Mouse (Mus musculus): ENCODE results near the gene Slc2a8. TPM values are rescaled to one million over a fixed set of nuclear protein-coding genes. Genes with fewer than 3 reads are reported as not detected.
A peak's percentile ranks its signal among the peaks of the same experiment; 100 is the strongest.

The Slc2a8 gene
- polyA plus RNA-seq, 1 experiment from 2014 or later, result 39.2 TPM

- WGBS, result 73% methylated on average over 2 of the region's 2 CpGs
- Histone ChIP-seq H3K36me3 (ENCODE audit: insufficient read depth, low read length) (no peaks in the 10 kb centered on the region), H3K4me2 (replicated peaks; ENCODE audit: low read depth, low read length) (no peak overlapping the region)
Measured at GRCm38 (mm10) chr2:32999752-33000151, 17.9 kb upstream of the Slc2a8 start.

GRCm38 (mm10) chr2:32997792-32998191 lies 15.9 kb upstream of the Slc2a8 start:
- ATAC-seq (ENCODE audit: low FRiP score, low TSS enrichment), result no peak
- 87% methylated on average over 4 of the region's 4 CpGs for WGBS
- H3K4me3 ChIP-seq (ENCODE audit: low read length), result no peak overlapping the region

More at GRCm38 (mm10) chr2:32999752-33000151, 17.9 kb upstream of the Slc2a8 start:
- Histone ChIP-seq H3K4me1 (ENCODE audit: insufficient read depth, low read length) (no peaks in the 10 kb centered on the region), H3K9me3 (ENCODE audit: low read length) (no peaks in the 10 kb centered on the region), H3K27me3 (ENCODE audit: insufficient read depth, low read length) (no peaks in the 10 kb centered on the region), H3K4me3 (ENCODE audit: low read length) (no peak overlapping the region), H3K9ac (replicated peaks; ENCODE audit: low read length) (no peak overlapping the region), H3K27ac (ENCODE audit: low read length) (no peak overlapping the region)
- ATAC-seq (ENCODE audit: low FRiP score, low TSS enrichment), result no peak

DNA sequence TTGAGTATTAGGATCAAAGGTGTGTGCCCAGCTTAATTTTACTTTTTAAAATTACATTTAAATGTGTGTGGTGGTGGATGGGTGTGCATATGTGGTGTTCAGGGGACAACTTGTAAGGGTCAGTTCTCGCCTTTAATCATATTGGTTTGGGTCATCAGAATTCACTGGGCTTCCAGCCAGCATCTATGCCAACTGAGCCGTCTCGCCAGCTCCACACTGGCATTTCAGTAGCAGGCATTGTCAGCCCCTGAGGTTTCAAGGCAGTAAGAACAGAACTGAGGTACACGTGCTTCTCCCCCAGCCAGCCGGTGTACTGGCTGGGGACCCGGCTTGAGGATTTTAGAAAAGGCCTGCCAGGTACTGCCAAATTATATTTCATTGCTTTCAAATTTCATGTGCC lies 15.2 kb upstream of the Slc2a8 start:
- H3K4me1 ChIP-seq (ENCODE audit: insufficient read depth, low read length), result no peaks in the 10 kb centered on the region; the same call in 1 of the 2 replicates
- no peaks in the 10 kb centered on the region for H3K36me3 ChIP-seq (ENCODE audit: insufficient read depth, low read length)
- no peak overlapping the region for H3K27ac ChIP-seq (ENCODE audit: low read length)
- H3K4me3 ChIP-seq (ENCODE audit: low read length), result no peak overlapping the region
- H3K4me2 ChIP-seq (replicated peaks; ENCODE audit: low read depth, low read length), result no peak overlapping the region
- 86% methylated on average over 6 of the region's 6 CpGs for WGBS
- no peak for ATAC-seq (ENCODE audit: low FRiP score, low TSS enrichment)
- H3K9me3 ChIP-seq (ENCODE audit: low read length), result no peaks in the 10 kb centered on the region
- H3K9ac ChIP-seq (replicated peaks; ENCODE audit: low read length), result no peak overlapping the region
- no peaks in the 10 kb centered on the region for H3K27me3 ChIP-seq (ENCODE audit: insufficient read depth, low read length)

More at GRCm38 (mm10) chr2:32997792-32998191, 15.9 kb upstream of the Slc2a8 start:
- Histone ChIP-seq H3K27ac (ENCODE audit: low read length) (no peak overlapping the region), H3K27me3 (ENCODE audit: insufficient read depth, low read length) (no peaks in the 10 kb centered on the region), H3K4me2 (replicated peaks; ENCODE audit: low read depth, low read length) (no peak overlapping the region), H3K9ac (replicated peaks; ENCODE audit: low read length) (no peak overlapping the region), H3K4me1 (ENCODE audit: insufficient read depth, low read length) (no peaks in the 10 kb centered on the region), H3K36me3 (ENCODE audit: insufficient read depth, low read length) (no peaks in the 10 kb centered on the region), H3K9me3 (ENCODE audit: low read length) (no peaks in the 10 kb centered on the region)

- no peaks in the 10 kb centered on the region for H3K27me3 ChIP-seq (ENCODE audit: insufficient read depth, low read length)
- no peaks in the 10 kb centered on the region for H3K36me3 ChIP-seq (ENCODE audit: insufficient read depth, low read length)
- no peaks in the 10 kb centered on the region for H3K9me3 ChIP-seq (ENCODE audit: low read length)
- 45% methylated on average over 6 of the region's 6 CpGs for WGBS
- H3K4me2 ChIP-seq (replicated peaks; ENCODE audit: low read depth, low read length), result no peak overlapping the region
- H3K9ac ChIP-seq (replicated peaks; ENCODE audit: low read length), result no peak overlapping the region
- H3K4me1 ChIP-seq (ENCODE audit: insufficient read depth, low read length), result no peaks in the 10 kb centered on the region; the same call in 1 of the 2 replicates
- H3K27ac ChIP-seq (ENCODE audit: low read length), result no peak overlapping the region
- no peak overlapping the region for H3K4me3 ChIP-seq (ENCODE audit: low read length)
- no peak for ATAC-seq (ENCODE audit: low FRiP score, low TSS enrichment)
Measured at GRCm38 (mm10) chr2:32992130-32992529, 10.2 kb upstream of the Slc2a8 start.

DNA sequence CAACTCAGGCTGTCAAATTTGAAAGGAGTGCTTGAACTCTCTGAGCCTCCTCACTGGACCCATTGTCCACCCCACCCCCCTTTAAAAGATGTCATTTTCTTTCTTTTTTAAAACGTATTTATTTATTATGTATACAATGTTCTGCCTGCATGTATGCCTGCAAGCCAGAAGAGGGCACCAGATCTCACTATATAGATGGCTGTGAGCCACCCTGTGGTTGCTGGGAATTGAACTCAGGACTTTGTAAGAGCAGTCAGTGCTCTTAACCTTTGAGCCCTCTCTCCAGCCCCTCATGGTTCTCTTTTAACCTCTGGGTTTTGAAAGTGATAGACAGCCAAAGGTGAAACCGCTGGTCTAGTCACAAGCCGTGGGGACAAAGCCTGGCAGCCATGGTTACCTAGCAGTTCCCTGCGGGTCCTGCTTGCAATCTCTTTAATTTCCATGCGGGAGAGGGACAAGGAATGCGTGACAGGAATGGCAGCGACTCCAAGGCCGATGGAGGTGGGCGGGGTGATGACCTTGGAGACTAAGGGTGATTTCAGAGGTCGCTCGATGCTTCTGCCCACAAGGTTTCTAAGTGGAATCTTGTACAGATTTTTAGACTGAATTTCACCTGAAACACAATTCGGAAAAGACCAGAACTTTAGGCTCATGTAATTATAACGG lies 8.4 kb upstream of the Slc2a8 start:
- no peak overlapping the region for H3K4me3 ChIP-seq (ENCODE audit: low read length)
- H3K4me2 ChIP-seq (replicated peaks; ENCODE audit: low read depth, low read length), result no peak overlapping the region
- H3K9ac ChIP-seq (replicated peaks; ENCODE audit: low read length), result no peak overlapping the region
- WGBS, result 57% methylated on average over 13 of the region's 13 CpGs
- no peak for ATAC-seq (ENCODE audit: low FRiP score, low TSS enrichment)
- no peak overlapping the region for H3K27ac ChIP-seq (ENCODE audit: low read length)
- H3K36me3 ChIP-seq (ENCODE audit: insufficient read depth, low read length), result no peaks in the 10 kb centered on the region
- no peaks in the 10 kb centered on the region; the same call in 1 of the 2 replicates for H3K4me1 ChIP-seq (ENCODE audit: insufficient read depth, low read length)
- H3K9me3 ChIP-seq (ENCODE audit: low read length), result no peaks in the 10 kb centered on the region
- no peaks in the 10 kb centered on the region for H3K27me3 ChIP-seq (ENCODE audit: insufficient read depth, low read length)

DNA sequence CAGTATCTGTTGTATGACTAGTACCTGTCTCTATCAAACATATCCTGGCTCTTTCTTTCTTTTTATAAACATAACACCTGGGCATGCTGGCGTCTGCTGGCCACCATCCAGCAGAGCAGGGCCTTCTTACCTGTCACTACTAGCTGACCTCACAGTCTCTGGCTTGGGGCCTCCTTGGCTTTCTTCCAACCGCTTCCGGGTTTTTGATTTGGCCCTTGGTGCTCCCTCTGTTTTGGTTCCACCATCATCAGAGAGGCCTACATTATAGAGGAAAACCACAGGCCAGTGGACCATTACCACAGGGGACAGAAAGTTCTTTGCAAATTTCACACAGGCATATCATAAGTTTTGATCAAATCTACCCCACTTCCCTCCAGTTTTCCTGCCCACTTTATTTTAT lies 7.5 kb upstream of the Slc2a8 start:
- H3K4me1 ChIP-seq (ENCODE audit: insufficient read depth, low read length), result no peaks in the 10 kb centered on the region; the same call in 1 of the 2 replicates
- no peaks in the 10 kb centered on the region for H3K36me3 ChIP-seq (ENCODE audit: insufficient read depth, low read length)
- H3K9ac ChIP-seq (replicated peaks; ENCODE audit: low read length), result no peak overlapping the region
- WGBS, result 56% methylated on average over 3 of the region's 3 CpGs
- no peak for ATAC-seq (ENCODE audit: low FRiP score, low TSS enrichment)
- H3K27me3 ChIP-seq (ENCODE audit: insufficient read depth, low read length), result no peaks in the 10 kb centered on the region
- no peak overlapping the region for H3K4me2 ChIP-seq (replicated peaks; ENCODE audit: low read depth, low read length)
- H3K27ac ChIP-seq (ENCODE audit: low read length), result no peak overlapping the region
- H3K9me3 ChIP-seq (ENCODE audit: low read length), result no peaks in the 10 kb centered on the region
- H3K4me3 ChIP-seq (ENCODE audit: low read length), result no peak overlapping the region

DNA sequence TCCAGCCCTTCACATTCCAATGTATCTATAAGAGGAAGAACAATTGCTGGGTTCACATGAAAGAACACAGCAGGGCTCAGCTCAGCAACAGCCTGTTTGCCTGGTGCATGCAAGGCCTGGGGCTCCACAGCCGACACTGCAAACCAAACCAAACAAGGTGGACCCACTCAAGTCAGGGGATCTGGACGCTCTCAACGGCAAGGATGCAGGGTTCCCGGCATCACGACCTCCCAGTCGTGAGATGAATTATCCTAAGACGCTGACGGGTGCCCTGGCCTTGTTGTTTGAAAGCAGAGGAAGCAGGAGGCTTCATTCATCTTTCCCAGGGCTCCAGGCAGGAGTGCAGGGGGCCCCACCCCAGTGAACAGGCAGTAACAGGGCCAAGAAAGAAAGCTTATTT lies 4.0 kb upstream of the Slc2a8 start:
- Histone ChIP-seq H3K27me3 (ENCODE audit: insufficient read depth, low read length) (no peaks in the 10 kb centered on the region), H3K36me3 (ENCODE audit: insufficient read depth, low read length) (no peaks in the 10 kb centered on the region), H3K4me2 (replicated peaks; ENCODE audit: low read depth, low read length) (no peak overlapping the region), H3K9me3 (ENCODE audit: low read length) (no peaks in the 10 kb centered on the region), H3K4me1 (ENCODE audit: insufficient read depth, low read length) (peaks cover 15% of the 10 kb centered on the region), H3K27ac (ENCODE audit: low read length) (no peak overlapping the region), H3K9ac (replicated peaks; ENCODE audit: low read length) (no peak overlapping the region), H3K4me3 (ENCODE audit: low read length) (no peak overlapping the region)
- WGBS, result 73% methylated on average over 8 of the region's 8 CpGs
- ATAC-seq (ENCODE audit: low FRiP score, low TSS enrichment), result no peak

DNA sequence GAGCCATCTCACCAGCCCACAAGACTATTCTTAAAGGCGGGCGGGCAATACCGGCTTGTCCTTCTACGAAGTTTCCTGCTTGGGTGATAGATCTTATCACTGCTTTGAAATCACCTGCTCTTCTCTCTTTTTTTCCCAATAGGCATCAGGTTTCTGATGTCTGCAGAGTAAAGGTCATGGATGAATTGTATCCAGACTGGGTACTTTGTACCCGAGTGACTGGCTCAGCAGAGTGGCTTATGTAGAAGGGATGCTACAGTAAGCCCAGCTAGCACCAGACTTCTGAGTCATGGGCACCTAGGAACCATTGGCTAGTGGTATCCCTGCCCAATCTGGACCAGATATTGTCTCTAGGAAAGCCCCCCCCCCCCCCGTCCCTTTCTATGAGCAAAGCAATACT lies 1.7 kb upstream of the Slc2a8 start:
- no peaks in the 10 kb centered on the region for H3K36me3 ChIP-seq (ENCODE audit: insufficient read depth, low read length)
- WGBS, result 39% methylated on average over 6 of the region's 6 CpGs
- H3K27ac ChIP-seq (ENCODE audit: low read length), result no peak overlapping the region
- H3K4me3 ChIP-seq (ENCODE audit: low read length), result no peak overlapping the region
- no peaks in the 10 kb centered on the region for H3K9me3 ChIP-seq (ENCODE audit: low read length)
- peaks cover 18% of the 10 kb centered on the region for H3K4me1 ChIP-seq (ENCODE audit: insufficient read depth, low read length)
- no peak overlapping the region for H3K4me2 ChIP-seq (replicated peaks; ENCODE audit: low read depth, low read length)
- no peaks in the 10 kb centered on the region for H3K27me3 ChIP-seq (ENCODE audit: insufficient read depth, low read length)
- no peak for ATAC-seq (ENCODE audit: low FRiP score, low TSS enrichment)
- no peak overlapping the region for H3K9ac ChIP-seq (replicated peaks; ENCODE audit: low read length)

- Histone ChIP-seq H3K27me3 (ENCODE audit: insufficient read depth, low read length) (no peaks in the 10 kb centered on the region), H3K4me2 (replicated peaks; ENCODE audit: low read depth, low read length) (peak overlapping the region; percentile 99), H3K27ac (ENCODE audit: low read length) (peak overlapping the region; percentile 35; the same call in 1 of the 2 replicates), H3K36me3 (ENCODE audit: insufficient read depth, low read length) (no peaks in the 10 kb centered on the region), H3K4me3 (ENCODE audit: low read length) (peak overlapping the region; percentile 84), H3K4me1 (ENCODE audit: insufficient read depth, low read length) (peaks cover 18% of the 10 kb centered on the region), H3K9me3 (ENCODE audit: low read length) (no peaks in the 10 kb centered on the region), H3K9ac (replicated peaks; ENCODE audit: low read length) (0 out of 2 replicates have a peak overlapping the region, but pooled peaks have one; percentile 39)
- WGBS, result 6% methylated on average over 4 of the region's 4 CpGs
- no peak for ATAC-seq (ENCODE audit: low FRiP score, low TSS enrichment)
Measured at GRCm38 (mm10) chr2:32982700-32983099, 817 bp upstream of the Slc2a8 start.

GRCm38 (mm10) chr2:32981281-32981680 lies 602 bp downstream of the Slc2a8 start:
- Histone ChIP-seq H3K4me1 (ENCODE audit: insufficient read depth, low read length) (peaks cover 18% of the 10 kb centered on the region), H3K9ac (replicated peaks; ENCODE audit: low read length) (peak overlapping the region; percentile 82), H3K4me2 (replicated peaks; ENCODE audit: low read depth, low read length) (peak overlapping the region; percentile 99), H3K4me3 (ENCODE audit: low read length) (peak overlapping the region; percentile 84), H3K27ac (ENCODE audit: low read length) (peak overlapping the region; percentile 72), H3K9me3 (ENCODE audit: low read length) (no peaks in the 10 kb centered on the region), H3K36me3 (ENCODE audit: insufficient read depth, low read length) (no peaks in the 10 kb centered on the region), H3K27me3 (ENCODE audit: insufficient read depth, low read length) (no peaks in the 10 kb centered on the region)
- peak; percentile 64 for ATAC-seq (ENCODE audit: low FRiP score, low TSS enrichment)
- WGBS, result under 1% methylated on average over 23 of the region's 23 CpGs

All from kidney, embryonic 16.5 days (tissue).